ENCODE assay signal across 18 mouse cellular contexts in genomic region chr6:21924150-21924549, GRCm38 (mm10). TPM values are rescaled to one million over a fixed set of nuclear protein-coding genes. Genes with fewer than 3 reads are reported as not detected.
A peak's percentile ranks its signal among the peaks of the same experiment; 100 is the strongest.
DNase-seq lines count a peak whose midpoint lies in the region; ATAC-seq and TF ChIP-seq lines count a peak whose summit lies in the region.
"Had no signal": no experiment of that assay in that cellular context is flagged by ENCODE, and none has a peak within 500 bp of the region (broad histone marks: within the 10 kb centered on the region; RNA-seq: fewer than 3 reads in every experiment).

No protein-coding gene starts in this region.

- H3K9me3 ChIP-seq in kidney, postnatal 0 days (replicated peaks; ENCODE audit: low read length) = no peaks in the 10 kb centered on the region
- H3K9me3 ChIP-seq in kidney, embryonic 15.5 days (replicated peaks) = no peaks in the 10 kb centered on the region
- no peaks in the 10 kb centered on the region for H3K9me3 ChIP-seq in midbrain, embryonic 14.5 days (ENCODE audit: control insufficient read depth, low read length)
- H3K9me3 ChIP-seq in midbrain, embryonic 13.5 days = no peaks in the 10 kb centered on the region
- H3K9me3 ChIP-seq: limb, embryonic 15.5 days; midbrain, embryonic 12.5 days had no signal

- no peaks in the 10 kb centered on the region for H3K4me1 ChIP-seq in kidney, postnatal 0 days (replicated peaks; ENCODE audit: insufficient read depth, low read length)
- H3K4me1 ChIP-seq in kidney, embryonic 15.5 days = no peaks in the 10 kb centered on the region
- no peaks in the 10 kb centered on the region for H3K4me1 ChIP-seq in midbrain, embryonic 14.5 days (ENCODE audit: control insufficient read depth, insufficient read depth, low read length)
- no peaks in the 10 kb centered on the region for H3K4me1 ChIP-seq in midbrain, embryonic 13.5 days (replicated peaks)
- H3K4me1 ChIP-seq: limb, embryonic 15.5 days; midbrain, embryonic 12.5 days had no signal

- no peaks in the 10 kb centered on the region for H3K36me3 ChIP-seq in kidney, postnatal 0 days (ENCODE audit: insufficient read depth, low read length)
- H3K36me3 ChIP-seq in kidney, embryonic 15.5 days = no peaks in the 10 kb centered on the region
- H3K36me3 ChIP-seq in midbrain, embryonic 14.5 days (ENCODE audit: control insufficient read depth, insufficient read depth, low read length) = no peaks in the 10 kb centered on the region
- no peaks in the 10 kb centered on the region for H3K36me3 ChIP-seq in midbrain, embryonic 13.5 days
- H3K36me3 ChIP-seq: limb, embryonic 15.5 days; midbrain, embryonic 12.5 days had no signal

- H3K4me2 ChIP-seq in kidney, postnatal 0 days (ENCODE audit: low read length) = no peak overlapping the region
- H3K4me2 ChIP-seq in kidney, embryonic 15.5 days = no peak overlapping the region
- H3K4me2 ChIP-seq in midbrain, embryonic 14.5 days (ENCODE audit: low read length) = no peak overlapping the region
- H3K4me2 ChIP-seq in midbrain, embryonic 13.5 days (replicated peaks) = no peak overlapping the region
- H3K4me2 ChIP-seq: limb, embryonic 15.5 days; midbrain, embryonic 12.5 days had no signal

- no peak overlapping the region for H3K9ac ChIP-seq in kidney, postnatal 0 days (ENCODE audit: low read depth, low read length)
- H3K9ac ChIP-seq in kidney, embryonic 15.5 days = no peak overlapping the region
- H3K9ac ChIP-seq in midbrain, embryonic 14.5 days (replicated peaks; ENCODE audit: low read length) = no peak overlapping the region
- no peak overlapping the region for H3K9ac ChIP-seq in midbrain, embryonic 13.5 days (replicated peaks)
- H3K9ac ChIP-seq: forebrain, postnatal 0 days; limb, embryonic 15.5 days; midbrain, embryonic 12.5 days had no signal

- H3K4me3 ChIP-seq in kidney, postnatal 0 days (replicated peaks; ENCODE audit: low read depth, low read length) = no peak overlapping the region
- no peak overlapping the region for H3K4me3 ChIP-seq in kidney, embryonic 15.5 days (replicated peaks)
- H3K4me3 ChIP-seq in midbrain, embryonic 14.5 days (replicated peaks; ENCODE audit: low read depth, low read length) = no peak overlapping the region
- no peak overlapping the region for H3K4me3 ChIP-seq in midbrain, embryonic 13.5 days (replicated peaks)
- H3K4me3 ChIP-seq: limb, embryonic 15.5 days; midbrain, embryonic 12.5 days had no signal

- H3K27ac ChIP-seq in kidney, postnatal 0 days = no peak overlapping the region
- H3K27ac ChIP-seq in kidney, embryonic 15.5 days = no peak overlapping the region
- no peak overlapping the region for H3K27ac ChIP-seq in midbrain, embryonic 14.5 days (replicated peaks; ENCODE audit: low read depth, low read length)
- H3K27ac ChIP-seq in midbrain, embryonic 13.5 days = no peak overlapping the region
- H3K27ac ChIP-seq: limb, embryonic 15.5 days; macrophage; midbrain, embryonic 12.5 days had no signal

- 38% methylated on average over 1 of the region's 1 CpGs for WGBS in kidney, postnatal 0 days
- WGBS in kidney, embryonic 15.5 days = 34% methylated on average over 1 of the region's 1 CpGs
- WGBS in midbrain, embryonic 14.5 days = 32% methylated on average over 1 of the region's 1 CpGs
- WGBS in midbrain, embryonic 13.5 days = 35% methylated on average over 1 of the region's 1 CpGs

- no peak for ATAC-seq in kidney, postnatal 0 days (replicated peaks; ENCODE audit: low FRiP score, low read depth)
- no peak for ATAC-seq in kidney, embryonic 15.5 days (replicated peaks; ENCODE audit: low FRiP score)
- ATAC-seq in midbrain, embryonic 14.5 days (ENCODE audit: low FRiP score, low TSS enrichment) = no peak
- no peak for ATAC-seq in midbrain, embryonic 13.5 days
- no peak for ATAC-seq in erythroblast, adult 5-6 weeks (replicated peaks; ENCODE audit: low FRiP score, poor library complexity, severe bottlenecking)
- ATAC-seq: activated CD4-positive, CD25-positive, alpha-beta regulatory T cell, adult 4 months; forebrain, postnatal 0 days; hindbrain, embryonic 16.5 days had no signal

- H3K27me3 ChIP-seq in kidney, postnatal 0 days (ENCODE audit: insufficient read depth, low read length) = no peaks in the 10 kb centered on the region
- H3K27me3 ChIP-seq in kidney, embryonic 15.5 days = no peaks in the 10 kb centered on the region
- no peaks in the 10 kb centered on the region for H3K27me3 ChIP-seq in midbrain, embryonic 14.5 days (ENCODE audit: control insufficient read depth, insufficient read depth, low read length)
- H3K27me3 ChIP-seq in midbrain, embryonic 13.5 days = no peaks in the 10 kb centered on the region
- H3K27me3 ChIP-seq: limb, embryonic 15.5 days; midbrain, embryonic 12.5 days had no signal

- peak; percentile 45; the same call in 1 of the 2 replicates for TF ChIP-seq CTCF in kidney, postnatal 0 days (IDR thresholded peaks at IDR 0.05; ENCODE audit: low read depth)

- peak; percentile 20 for DNase-seq in embryo, embryonic 10.5 days (ENCODE audit: low spot score)
- no peak for DNase-seq in embryo, embryonic 9.5 days (ENCODE audit: extremely low spot score)
- no peak for DNase-seq in kidney, postnatal 0 days (ENCODE audit: low spot score)
- DNase-seq in midbrain, embryonic 14.5 days = peak; percentile 2
- DNase-seq in neural tube, embryonic 10.5 days (ENCODE audit: extremely low spot score, low spot score) = no peak
- DNase-seq: adrenal gland, postnatal 25 days; cerebellum, adult 8-10 months; forebrain, postnatal 0 days; heart, postnatal 14 days; thymus, adult 2 months had no signal

RNA-seq across cellular contexts. Expression of gene Ing3, which starts 25.2 kb away (rescaled TPM):
- polyA plus RNA-seq in kidney, postnatal 0 days (2015; fragmentation: Nextera tagmentation; extraction: Ambion mirVana) = 60.4 and 61.8 TPM in 2 replicates
- polyA plus RNA-seq in kidney, embryonic 15.5 days (2015; fragmentation: Nextera tagmentation; extraction: Ambion mirVana) = 64.5 and 72.0 TPM in 2 replicates
- polyA plus RNA-seq in midbrain, embryonic 14.5 days (2014; fragmentation: Nextera tagmentation; extraction: Ambion mirVana) = 50.5 and 50.9 TPM in 2 replicates
- 46.2 and 63.1 TPM in 2 replicates for polyA plus RNA-seq in midbrain, embryonic 13.5 days (2015; fragmentation: Nextera tagmentation; extraction: Ambion mirVana)
- total RNA-seq in erythroblast, adult 5-6 weeks (2015; ENCODE audit: low replicate concordance) = 14.8 and 19.6 TPM in 2 replicates
- 18.8 and 32.6 TPM in 2 replicates for total RNA-seq in erythroblast, adult 5-6 weeks (2017; ENCODE audit: low replicate concordance)

Comparison
In these comparisons a context has a peak if more than half of its experiments do, and no peak if none do; other contexts are left out.
1. DNase-seq: peak in embryo, embryonic 10.5 days (single experiment) and midbrain, embryonic 14.5 days (single experiment); none in embryo, embryonic 9.5 days (single experiment), kidney, postnatal 0 days (single experiment) and neural tube, embryonic 10.5 days (single experiment).